Mouse (Mus musculus) liver, embryonic 16.5 days (tissue): Measurements from ENCODE around the gene Gm9964. TPM values are rescaled to one million over a fixed set of nuclear protein-coding genes. Genes with fewer than 3 reads are reported as not detected.
A peak's percentile ranks its signal among the peaks of the same experiment; 100 is the strongest.

ENCODE experiments used
- ATAC-seq: fragments of 200-750 bp; cut with Nextera tagmentation; 2 replicates; pipeline ENCODE4 v1.8.0; 2017; ENCODE audit warnings: low read depth, mild to moderate bottlenecking, moderate number of reproducible peaks, moderate library complexity
- H3K27ac ChIP-seq: fragments of 300-500 bp; sonication (generic); 2 replicates; pipeline ENCODE4 v1.5.1; 2014; ENCODE audit warnings: mild to moderate bottlenecking, low read length
- H3K27me3 ChIP-seq: fragments of 300-500 bp; sonication (generic); 2 replicates; pipeline ENCODE4 v1.6.1; 2014; ENCODE audit warnings: low read depth, low read length, mixed read lengths; ENCODE audit not compliant: control insufficient read depth, insufficient read depth
- H3K36me3 ChIP-seq: fragments of 300-500 bp; sonication (generic); 2 replicates; pipeline ENCODE4 v1.6.1; 2014; ENCODE audit warnings: mild to moderate bottlenecking; ENCODE audit not compliant: control insufficient read depth, insufficient read depth
- H3K4me1 ChIP-seq: fragments of 300-500 bp; sonication (generic); 2 replicates; pipeline ENCODE4 v1.6.1; 2014; ENCODE audit warnings: low read depth, low read length, mixed read lengths; ENCODE audit not compliant: control insufficient read depth
- H3K4me2 ChIP-seq: fragments of 300-500 bp; sonication (generic); 2 replicates; pipeline ENCODE4 v1.6.1; 2014; ENCODE audit warnings: low read depth, low read length, mixed read lengths
- H3K4me3 ChIP-seq: fragments of 300-500 bp; sonication (generic); 2 replicates; pipeline ENCODE4 v1.5.1; 2014; ENCODE audit warnings: low read depth, mild to moderate bottlenecking, low read length
- H3K9ac ChIP-seq: fragments of 300-500 bp; sonication (generic); 2 replicates; pipeline ENCODE4 v1.6.1; 2014; ENCODE audit warnings: low read depth, low read length
- H3K9me3 ChIP-seq: fragments of 300-500 bp; sonication (generic); replicated peaks from 2 replicates; pipeline ENCODE4 v1.6.1; 2016; ENCODE audit warnings: low read length; ENCODE audit not compliant: control insufficient read depth
- WGBS: fragments of 180-500 bp; shearing (Covaris S2); extraction: QIAGEN DNeasy Blood & Tissue Kit; methylation state at CpG from one replicate; pipeline ENCODE4 v1.1.7; 2014; ENCODE audit not compliant: insufficient replicate concordance; 5-methylcytosine and 5-hydroxymethylcytosine counted together
- polyA plus RNA-seq: library from polyadenylated mRNA; unstranded; fragments of >200 nt; fragmentation: Nextera tagmentation; extraction: Ambion mirVana; gene quantifications from 2 replicates; pipeline ENCODE4 v1.2.1, GENCODE M21; 2015

Gm9964 gene
- polyA plus RNA-seq, 1 experiment from 2014 or later = not detected

DNA sequence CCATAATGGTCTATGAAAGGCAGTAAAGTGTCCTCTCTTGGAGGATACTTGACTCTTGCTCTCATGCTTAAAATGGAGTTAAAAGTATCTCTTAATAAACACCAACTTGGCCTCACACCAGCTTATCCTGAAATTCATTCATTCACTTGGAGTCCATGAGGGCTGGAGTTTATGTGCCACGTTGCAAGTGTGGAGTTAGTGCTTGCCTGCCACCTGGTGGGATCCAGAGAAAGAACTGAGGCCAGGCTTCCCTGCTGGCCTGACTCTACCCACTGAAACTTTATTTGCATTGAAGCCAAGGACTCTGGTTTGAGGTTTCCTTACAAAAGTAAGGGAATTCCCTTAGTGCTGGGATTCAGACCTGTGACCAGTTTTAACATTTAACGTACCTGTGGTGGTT lies 6.2 kb downstream of the Gm9964 start:
- Histone ChIP-seq H3K27ac (no peak overlapping the region), H3K4me1 (peaks cover 18% of the 10 kb centered on the region), H3K36me3 (no peaks in the 10 kb centered on the region), H3K4me2 (no peak overlapping the region), H3K9ac (no peak overlapping the region), H3K27me3 (no peaks in the 10 kb centered on the region), H3K4me3 (no peak overlapping the region), H3K9me3 (no peaks in the 10 kb centered on the region)
- WGBS = 44% methylated on average over 2 of the region's 2 CpGs
- ATAC-seq = no peak

DNA sequence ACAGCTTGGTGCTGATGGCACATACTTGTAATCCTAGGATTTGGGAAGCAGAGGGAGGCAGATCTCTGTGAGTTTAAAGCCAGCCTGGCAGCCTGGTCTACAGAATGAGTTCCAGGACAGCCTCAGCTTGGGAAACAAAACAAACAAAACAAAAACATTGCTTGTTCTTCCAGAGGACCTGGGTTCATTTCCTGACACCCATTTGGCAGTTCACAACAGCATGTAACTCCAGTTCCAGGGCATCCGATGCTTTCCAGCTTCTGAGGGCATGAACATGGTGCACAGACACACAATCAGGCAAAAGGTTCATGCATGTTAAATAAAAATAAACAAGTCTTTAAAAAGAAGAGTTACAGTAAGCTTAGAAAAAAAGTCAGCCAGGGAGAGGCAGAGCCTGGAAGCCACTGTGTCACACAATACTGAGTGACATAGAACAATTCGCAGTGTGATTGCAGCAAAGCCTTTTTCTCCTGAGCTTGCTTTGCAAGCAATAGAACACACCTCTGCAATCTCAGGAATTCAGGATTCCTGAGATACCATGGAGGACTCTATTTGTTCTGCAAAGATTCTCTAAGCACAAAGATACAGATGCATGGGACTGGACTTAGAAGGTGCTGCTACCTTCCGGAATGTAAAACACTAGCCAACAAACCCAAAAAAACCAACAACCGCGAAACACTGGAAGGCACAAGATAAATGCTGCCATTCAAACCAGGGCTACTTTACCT lies 7.6 kb downstream of the Gm9964 start:
- H3K27ac ChIP-seq = no peak overlapping the region
- H3K4me1 ChIP-seq = peaks cover 18% of the 10 kb centered on the region
- no peak overlapping the region for H3K4me3 ChIP-seq
- WGBS = 79% methylated on average over 5 of the region's 5 CpGs
- no peak overlapping the region for H3K4me2 ChIP-seq
- H3K9me3 ChIP-seq = no peaks in the 10 kb centered on the region
- no peak for ATAC-seq
- no peak overlapping the region for H3K9ac ChIP-seq
- no peaks in the 10 kb centered on the region for H3K27me3 ChIP-seq
- no peaks in the 10 kb centered on the region for H3K36me3 ChIP-seq

DNA sequence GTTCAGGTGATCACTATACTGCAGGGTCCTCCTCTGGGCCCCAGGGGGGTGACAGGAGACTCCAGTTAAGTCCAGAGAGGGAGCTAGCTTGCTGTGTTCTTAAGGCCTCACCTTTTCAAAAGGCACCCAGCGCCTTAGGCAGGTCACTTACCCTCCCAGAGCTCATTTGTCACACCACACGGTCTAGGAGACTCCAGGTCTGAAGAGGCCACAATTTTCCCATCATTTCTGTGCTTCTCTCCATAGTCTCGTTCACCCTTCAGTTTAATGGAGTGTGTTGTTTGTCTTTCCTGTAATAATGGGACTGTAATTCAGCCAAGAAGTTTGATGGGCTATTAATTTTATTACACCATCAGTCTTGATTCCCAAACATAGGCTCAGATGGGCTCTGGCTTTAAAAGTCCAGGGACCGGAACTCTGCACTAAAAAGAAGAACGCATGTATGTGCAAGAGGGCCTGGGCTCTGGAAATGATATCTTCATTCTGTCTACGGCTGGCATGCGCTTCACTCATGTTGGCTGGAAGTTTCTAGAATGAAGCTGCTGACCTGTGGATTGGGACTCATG lies 8.3 kb downstream of the Gm9964 start:
- H3K27ac ChIP-seq = peak overlapping the region; percentile 45
- no peak overlapping the region for H3K9ac ChIP-seq
- no peak overlapping the region for H3K4me3 ChIP-seq
- no peak overlapping the region for H3K4me2 ChIP-seq
- H3K27me3 ChIP-seq = no peaks in the 10 kb centered on the region
- no peak for ATAC-seq
- 62% methylated on average over 7 of the region's 7 CpGs for WGBS
- H3K36me3 ChIP-seq = no peaks in the 10 kb centered on the region
- no peaks in the 10 kb centered on the region for H3K9me3 ChIP-seq
- peaks cover 18% of the 10 kb centered on the region for H3K4me1 ChIP-seq

DNA sequence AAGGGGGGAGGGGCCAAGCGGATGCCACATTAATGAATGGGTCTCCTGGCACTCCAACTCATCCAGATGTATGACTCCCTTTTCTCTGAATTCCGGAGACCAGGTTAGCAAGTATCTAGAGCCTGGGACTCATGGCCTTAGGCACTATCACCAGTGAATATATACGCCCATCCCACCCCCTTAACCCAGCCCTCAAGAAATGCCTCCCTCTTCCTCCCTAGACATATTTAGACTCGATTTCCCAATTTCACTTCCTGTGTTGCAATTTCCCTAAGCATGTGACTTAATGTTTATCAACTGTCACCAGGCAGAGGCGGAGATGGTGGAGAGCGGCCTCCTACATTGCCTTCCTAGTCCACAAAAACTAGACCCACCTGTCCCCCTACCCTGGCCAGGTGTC lies 9.3 kb downstream of the Gm9964 start:
- Histone ChIP-seq H3K27ac (peak overlapping the region; percentile 70; the same call in 1 of the 2 replicates), H3K36me3 (no peaks in the 10 kb centered on the region), H3K4me3 (no peak overlapping the region), H3K4me2 (peak overlapping the region; percentile 7; the same call in 1 of the 2 replicates), H3K9ac (no peak overlapping the region), H3K9me3 (no peaks in the 10 kb centered on the region), H3K4me1 (peaks cover 18% of the 10 kb centered on the region), H3K27me3 (no peaks in the 10 kb centered on the region)
- peak; percentile 59; the same call in 1 of the 2 replicates for ATAC-seq
- WGBS = 25% methylated on average over 6 of the region's 6 CpGs

DNA sequence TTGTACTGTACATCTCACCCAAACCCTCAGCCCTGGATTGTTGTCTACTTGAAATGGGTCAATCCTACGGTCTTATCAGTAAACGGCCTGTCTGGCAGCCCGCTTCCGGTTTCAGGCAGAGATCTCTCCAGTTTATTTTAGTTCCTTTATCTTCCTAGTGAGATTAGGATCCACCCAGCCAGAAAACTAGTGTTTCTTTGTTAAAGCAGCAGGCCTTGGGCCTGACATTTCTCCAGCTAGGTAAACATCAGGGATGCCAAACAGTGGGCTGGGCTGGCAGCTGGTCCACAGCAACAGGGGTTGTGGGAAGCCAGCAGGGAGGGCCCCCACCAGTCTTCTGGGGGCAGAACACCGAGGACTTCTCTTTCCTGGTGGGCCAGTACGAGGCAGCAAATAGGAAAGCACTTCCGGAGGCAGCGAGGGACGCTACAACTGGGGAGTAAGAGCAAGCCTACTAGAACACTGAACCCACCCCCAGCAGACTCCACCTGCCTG lies 10.4 kb downstream of the Gm9964 start:
- Histone ChIP-seq H3K27me3 (no peaks in the 10 kb centered on the region), H3K4me1 (peaks cover 18% of the 10 kb centered on the region), H3K9me3 (no peaks in the 10 kb centered on the region), H3K4me2 (0 out of 2 replicates have a peak overlapping the region, but pooled peaks have one; percentile 13), H3K27ac (peak overlapping the region; percentile 77), H3K9ac (no peak overlapping the region), H3K4me3 (no peak overlapping the region), H3K36me3 (no peaks in the 10 kb centered on the region)
- WGBS = 7% methylated on average over 9 of the region's 9 CpGs
- peak; percentile 35; the same call in 1 of the 2 replicates for ATAC-seq

DNA sequence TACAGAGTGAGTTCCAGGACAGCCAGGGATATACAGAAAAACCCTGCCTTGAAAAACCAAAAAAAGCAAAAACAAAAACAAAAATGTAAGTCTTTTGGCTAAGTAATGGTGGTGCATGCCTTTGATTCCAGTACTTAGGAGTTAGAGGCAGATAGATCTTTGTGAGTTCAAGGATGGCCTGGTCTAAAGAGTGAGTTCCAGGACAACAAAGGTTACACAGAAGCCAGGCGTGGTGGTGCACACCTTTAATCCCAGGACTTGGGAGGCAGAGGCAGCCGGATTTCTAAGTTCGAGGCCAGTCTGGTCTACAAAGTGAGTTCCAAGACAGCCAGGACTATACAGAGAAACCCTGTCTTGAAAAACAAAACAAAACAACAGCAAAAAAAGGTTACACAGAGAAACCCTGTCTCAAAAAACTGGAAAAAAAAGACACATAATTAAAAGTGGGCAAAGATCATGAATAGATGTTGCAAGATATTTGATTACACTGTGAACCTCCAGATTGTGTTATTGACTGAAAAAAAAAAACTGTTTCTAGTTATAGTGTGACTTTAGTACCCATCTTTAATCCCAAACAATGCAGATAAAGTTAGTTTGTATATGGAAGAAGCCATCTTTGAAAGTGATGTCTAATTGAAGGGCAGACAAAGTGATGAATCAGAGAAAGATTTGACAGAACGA lies 13.2 kb downstream of the Gm9964 start:
- no peak overlapping the region for H3K27ac ChIP-seq
- no peaks in the 10 kb centered on the region for H3K27me3 ChIP-seq
- peaks cover 14% of the 10 kb centered on the region for H3K4me1 ChIP-seq
- H3K36me3 ChIP-seq = no peaks in the 10 kb centered on the region
- ATAC-seq = no peak
- H3K4me2 ChIP-seq = no peak overlapping the region
- H3K9ac ChIP-seq = no peak overlapping the region
- no peaks in the 10 kb centered on the region for H3K9me3 ChIP-seq
- WGBS = 75% methylated on average over 4 of the region's 4 CpGs
- no peak overlapping the region for H3K4me3 ChIP-seq

DNA sequence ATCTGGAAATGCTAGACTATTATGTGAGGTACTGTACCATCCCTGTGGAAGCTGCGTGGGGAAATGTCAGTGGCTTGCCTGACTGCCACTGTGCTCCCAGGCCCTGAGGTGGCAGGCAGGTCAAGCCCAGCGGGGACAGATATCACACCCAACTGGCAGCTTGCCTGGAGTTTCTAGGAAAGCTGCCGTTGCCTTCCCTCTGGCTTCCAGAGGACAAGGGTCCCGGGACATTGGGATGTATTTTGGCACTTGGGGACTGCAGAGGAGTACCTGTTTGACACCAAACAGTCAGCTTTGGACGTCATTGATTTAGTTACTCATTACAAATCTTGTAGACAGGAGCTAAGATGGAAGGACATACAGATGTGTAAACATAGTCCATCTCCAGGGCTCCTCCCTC lies 15.3 kb downstream of the Gm9964 start:
- H3K27ac ChIP-seq = 0 out of 2 replicates have a peak overlapping the region, but pooled peaks have one; percentile 7
- peak; percentile 62 for ATAC-seq
- WGBS = 50% methylated on average over 5 of the region's 5 CpGs

DNA sequence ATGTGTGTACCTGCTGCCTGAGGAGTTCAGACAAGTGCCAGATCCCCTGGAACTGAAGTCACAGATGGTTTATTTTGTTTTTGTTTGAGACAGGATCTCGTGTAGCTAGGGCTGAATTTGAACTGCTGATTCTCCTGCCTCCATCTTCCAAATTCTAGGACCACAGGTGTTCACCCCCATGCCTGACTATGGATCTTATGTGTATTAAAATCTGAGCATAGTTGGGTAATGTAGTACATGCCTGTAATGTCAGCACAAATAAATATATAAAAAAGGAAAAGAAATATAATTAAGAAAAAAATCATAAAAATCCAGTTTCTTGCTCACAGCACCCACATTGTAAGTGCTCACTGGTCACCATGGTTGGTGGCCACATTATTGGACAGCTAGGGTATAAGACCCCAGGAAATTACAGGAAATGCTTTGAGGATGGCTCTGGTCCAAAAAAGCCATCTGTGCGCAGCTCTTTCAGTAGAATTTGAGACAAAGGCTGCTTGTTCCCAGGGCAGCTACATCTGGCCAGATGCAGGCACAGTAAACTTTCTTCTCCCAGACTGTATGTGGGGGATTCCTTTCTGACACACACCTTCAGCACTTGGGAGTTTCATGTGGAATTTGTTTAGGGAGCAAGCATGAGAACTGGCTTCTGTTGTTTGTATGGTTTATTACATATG lies 16.8 kb downstream of the Gm9964 start:
- no peak overlapping the region for H3K27ac ChIP-seq
- no peak overlapping the region for H3K4me2 ChIP-seq
- no peak for ATAC-seq
- no peak overlapping the region for H3K4me3 ChIP-seq
- no peaks in the 10 kb centered on the region for H3K36me3 ChIP-seq
- H3K9ac ChIP-seq = no peak overlapping the region
- no peaks in the 10 kb centered on the region for H3K4me1 ChIP-seq
- no peaks in the 10 kb centered on the region for H3K27me3 ChIP-seq
- no peaks in the 10 kb centered on the region for H3K9me3 ChIP-seq
- 46% methylated on average over 2 of the region's 2 CpGs for WGBS

More for the DNA sequence above, 15.3 kb downstream of the Gm9964 start:
- no peak overlapping the region for H3K4me2 ChIP-seq
- no peak overlapping the region for H3K9ac ChIP-seq
- H3K4me3 ChIP-seq = no peak overlapping the region
- peaks cover 5% of the 10 kb centered on the region for H3K4me1 ChIP-seq
- H3K9me3 ChIP-seq = no peaks in the 10 kb centered on the region
- no peaks in the 10 kb centered on the region for H3K36me3 ChIP-seq
- H3K27me3 ChIP-seq = no peaks in the 10 kb centered on the region
